Mouse (Mus musculus) forebrain, postnatal 0 days (tissue): Measurements from ENCODE around the gene Kazn. TPM values are rescaled to one million over a fixed set of nuclear protein-coding genes. Genes with fewer than 3 reads are reported as not detected.

Source experiments
- ATAC-seq: fragments of 200-750 bp; cut with Nextera tagmentation; 2 replicates; pipeline ENCODE4 v1.8.0; 2017; ENCODE audit warnings: mild to moderate bottlenecking, moderate library complexity
- DNase-seq: peaks from one replicate; pipeline ENCODE4 v3.0.0-alpha.2; 2015
- H3K27ac ChIP-seq: fragments of 300-500 bp; sonication (generic); 2 replicates; pipeline ENCODE4 v1.5.1; 2014; ENCODE audit warnings: low read depth, mild to moderate bottlenecking, antibody characterized with exemption, low read length, moderate library complexity, mixed read lengths
- H3K27me3 ChIP-seq: fragments of 300-500 bp; sonication (generic); 2 replicates; pipeline ENCODE4 v1.6.1; 2014; ENCODE audit warnings: mild to moderate bottlenecking, low read length, mixed read lengths; ENCODE audit not compliant: insufficient read depth
- H3K36me3 ChIP-seq: fragments of 300-500 bp; sonication (generic); 2 replicates; pipeline ENCODE4 v1.6.1; 2014; ENCODE audit warnings: mild to moderate bottlenecking, moderate library complexity; ENCODE audit not compliant: insufficient read depth
- H3K4me1 ChIP-seq: fragments of 300-500 bp; sonication (generic); 2 replicates; pipeline ENCODE4 v1.6.1; 2014; ENCODE audit warnings: antibody characterized with exemption; ENCODE audit not compliant: insufficient read depth
- H3K4me2 ChIP-seq: fragments of 300-500 bp; sonication (generic); 2 replicates; pipeline ENCODE4 v1.6.1; 2014; ENCODE audit warnings: low read depth, mild to moderate bottlenecking, moderate library complexity
- H3K4me3 ChIP-seq: fragments of 300-500 bp; sonication (generic); 2 replicates; pipeline ENCODE4 v1.5.1; 2014; ENCODE audit warnings: low read depth, low read length, mixed read lengths
- H3K9ac ChIP-seq: fragments of 300-500 bp; sonication (generic); 2 replicates; pipeline ENCODE4 v1.6.1; 2014; ENCODE audit warnings: mild to moderate bottlenecking
- H3K9me3 ChIP-seq: fragments of 300-500 bp; sonication (generic); 2 replicates; pipeline ENCODE4 v1.6.1; 2016; ENCODE audit warnings: low read length
- CTCF ChIP-seq: sonication (generic); IDR thresholded peaks from 2 replicates; pipeline ENCODE4 v1.5.1; 2016; ENCODE audit warnings: antibody characterized with exemption, control low read depth, low read depth
- WGBS: fragments of 180-500 bp; shearing (Covaris S2); extraction: QIAGEN DNeasy Blood & Tissue Kit; methylation state at CpG from one replicate; pipeline ENCODE4 v1.1.7; 2014; 5-methylcytosine and 5-hydroxymethylcytosine counted together
- polyA plus RNA-seq: library from polyadenylated mRNA; unstranded; fragments of >200 nt; fragmentation: Nextera tagmentation; extraction: Ambion mirVana; gene quantifications from 2 replicates; pipeline ENCODE4 v1.2.1, GENCODE M21; 2015
- total RNA-seq: library from RNA; depleted of rRNA; stranded (reverse); fragments of >200 nt; gene quantifications from 2 replicates; pipeline ENCODE4 v1.2.3, GENCODE M21; 2014

Gene Kazn
- total and polyA plus RNA-seq, 2 experiments from 2014 or later, result 18.7 to 56.4 TPM

- no peaks in the 10 kb centered on the region for H3K36me3 ChIP-seq
- WGBS, result 92% methylated on average over 7 of the region's 7 CpGs
- no peak overlapping the region for H3K27ac ChIP-seq
- TF ChIP-seq CTCF, result no peak
- no peaks in the 10 kb centered on the region for H3K4me1 ChIP-seq
- no peak overlapping the region for H3K9ac ChIP-seq
- no peaks in the 10 kb centered on the region for H3K27me3 ChIP-seq
- H3K4me3 ChIP-seq, result no peak overlapping the region
- H3K9me3 ChIP-seq, result no peaks in the 10 kb centered on the region
- no peak overlapping the region for H3K4me2 ChIP-seq
- ATAC-seq (no peak), DNase-seq (no peak)
These were observed 45.4 kb downstream of the Kazn start for GRCm38 (mm10) chr4:142193780-142194179.

GRCm38 (mm10) chr4:142193151-142193578, 46.0 kb downstream of the Kazn start:
- no peak overlapping the region for H3K4me3 ChIP-seq
- H3K9me3 ChIP-seq, result no peaks in the 10 kb centered on the region
- DNase-seq (no peak), ATAC-seq (no peak)
- H3K27ac ChIP-seq, result no peak overlapping the region
- no peaks in the 10 kb centered on the region for H3K27me3 ChIP-seq
- no peak overlapping the region for H3K4me2 ChIP-seq
- no peaks in the 10 kb centered on the region for H3K4me1 ChIP-seq
- TF ChIP-seq CTCF, result no peak
- WGBS, result 95% methylated on average over 8 of the region's 8 CpGs
- H3K36me3 ChIP-seq, result no peaks in the 10 kb centered on the region
- H3K9ac ChIP-seq, result no peak overlapping the region

- H3K9ac ChIP-seq, result no peak overlapping the region
- no peak overlapping the region for H3K4me2 ChIP-seq
- no peak for TF ChIP-seq CTCF
- no peaks in the 10 kb centered on the region for H3K27me3 ChIP-seq
- no peaks in the 10 kb centered on the region for H3K4me1 ChIP-seq
- H3K27ac ChIP-seq, result no peak overlapping the region
- no peaks in the 10 kb centered on the region for H3K36me3 ChIP-seq
- WGBS, result 83% methylated on average over 8 of the region's 8 CpGs
- H3K9me3 ChIP-seq, result no peaks in the 10 kb centered on the region
- ATAC-seq, result peak; percentile 18; the same call in 1 of the 2 replicates
- no peak for DNase-seq
- no peak overlapping the region for H3K4me3 ChIP-seq
These were observed 49.2 kb downstream of the Kazn start for GRCm38 (mm10) chr4:142189960-142190359.

- no peak overlapping the region for H3K27ac ChIP-seq
- no peak for ATAC-seq
- H3K4me1 ChIP-seq, result no peaks in the 10 kb centered on the region
- no peak overlapping the region for H3K9ac ChIP-seq
- no peak overlapping the region for H3K4me2 ChIP-seq
- H3K9me3 ChIP-seq, result no peaks in the 10 kb centered on the region
- H3K36me3 ChIP-seq, result no peaks in the 10 kb centered on the region
- DNase-seq, result no peak
- no peak overlapping the region for H3K4me3 ChIP-seq
- no peak for TF ChIP-seq CTCF
- WGBS, result 72% methylated on average over 2 of the region's 2 CpGs
- H3K27me3 ChIP-seq, result no peaks in the 10 kb centered on the region
These were observed 50.7 kb downstream of the Kazn start for GRCm38 (mm10) chr4:142188501-142188900.

- no peak for ATAC-seq
- no peak overlapping the region for H3K4me2 ChIP-seq
- 96% methylated on average over 3 of the region's 3 CpGs for WGBS
- H3K4me3 ChIP-seq, result no peak overlapping the region
- no peaks in the 10 kb centered on the region for H3K27me3 ChIP-seq
- no peaks in the 10 kb centered on the region for H3K4me1 ChIP-seq
- H3K9ac ChIP-seq, result no peak overlapping the region
- H3K9me3 ChIP-seq, result no peaks in the 10 kb centered on the region
- H3K36me3 ChIP-seq, result no peaks in the 10 kb centered on the region
- TF ChIP-seq CTCF, result peak; percentile 35
- no peak for DNase-seq
- no peak overlapping the region for H3K27ac ChIP-seq
These were observed 53.0 kb downstream of the Kazn start for GRCm38 (mm10) chr4:142186155-142186554.

- H3K4me2 ChIP-seq, result no peak overlapping the region
- ATAC-seq, result no peak
- no peaks in the 10 kb centered on the region for H3K36me3 ChIP-seq
- H3K9ac ChIP-seq, result no peak overlapping the region
- no peaks in the 10 kb centered on the region for H3K9me3 ChIP-seq
- H3K27me3 ChIP-seq, result no peaks in the 10 kb centered on the region
- H3K4me3 ChIP-seq, result no peak overlapping the region
- no peaks in the 10 kb centered on the region; the same call in 1 of the 2 replicates for H3K4me1 ChIP-seq
- H3K27ac ChIP-seq, result no peak overlapping the region
- TF ChIP-seq CTCF, result no peak
- no peak for DNase-seq
- 94% methylated on average over 9 of the region's 9 CpGs for WGBS
These were observed 53.7 kb downstream of the Kazn start for GRCm38 (mm10) chr4:142185533-142185900.

- ATAC-seq (no peak), DNase-seq (no peak)
- Histone ChIP-seq H3K27me3 (no peaks in the 10 kb centered on the region), H3K36me3 (no peaks in the 10 kb centered on the region), H3K9me3 (no peaks in the 10 kb centered on the region), H3K9ac (no peak overlapping the region), H3K4me2 (no peak overlapping the region), H3K27ac (no peak overlapping the region), H3K4me3 (no peak overlapping the region), H3K4me1 (no peaks in the 10 kb centered on the region; the same call in 1 of the 2 replicates)
- TF ChIP-seq CTCF, result no peak
- WGBS, result 84% methylated on average over 13 of the region's 13 CpGs
These were observed 54.2 kb downstream of the Kazn start for GRCm38 (mm10) chr4:142184852-142185532.
